Mouse (Mus musculus) limb, embryonic 11.5 days (tissue): ENCODE measurements around the gene Gucd1. TPM values are rescaled to one million over a fixed set of nuclear protein-coding genes. Genes with fewer than 3 reads are reported as not detected.

Experiments
- ATAC-seq: fragments of 200-750 bp; cut with Nextera tagmentation; 2 replicates; pipeline ENCODE4 v1.8.0; 2017; ENCODE audit warnings: low read depth; ENCODE audit not compliant: insufficient number of reproducible peaks, low FRiP score, low TSS enrichment
- DNase-seq: peaks from one replicate; pipeline ENCODE4 v3.0.0-alpha.2; 2015; ENCODE audit warnings: low spot score
- H3K27ac ChIP-seq: fragments of 300-500 bp; sonication (generic); replicated peaks from 2 replicates; pipeline ENCODE4 v1.5.1; 2014; ENCODE audit warnings: low read depth, mild to moderate bottlenecking, low read length
- H3K27me3 ChIP-seq: fragments of 300-500 bp; sonication (generic); 2 replicates; pipeline ENCODE4 v1.6.1; 2014; ENCODE audit warnings: mild to moderate bottlenecking, low read length, mixed read lengths; ENCODE audit not compliant: control insufficient read depth, insufficient read depth
- H3K36me3 ChIP-seq: fragments of 300-500 bp; sonication (generic); 2 replicates; pipeline ENCODE4 v1.6.1; 2014; ENCODE audit warnings: mild to moderate bottlenecking, low read length, moderate library complexity, mixed read lengths; ENCODE audit not compliant: control insufficient read depth, insufficient read depth
- H3K4me1 ChIP-seq: fragments of 300-500 bp; sonication (generic); 2 replicates; pipeline ENCODE4 v1.6.1; 2014; ENCODE audit warnings: low read length, mixed read lengths; ENCODE audit not compliant: control insufficient read depth, insufficient read depth
- H3K4me2 ChIP-seq: fragments of 300-500 bp; sonication (generic); 2 replicates; pipeline ENCODE4 v1.6.1; 2014; ENCODE audit warnings: low read depth, mild to moderate bottlenecking, moderate library complexity; ENCODE audit not compliant: severe bottlenecking
- H3K4me3 ChIP-seq: fragments of 300-500 bp; sonication (generic); 2 replicates; pipeline ENCODE4 v1.5.1; 2014; ENCODE audit warnings: low read depth, low read length
- H3K9ac ChIP-seq: fragments of 300-500 bp; sonication (generic); 2 replicates; pipeline ENCODE4 v1.6.1; 2014; ENCODE audit warnings: mild to moderate bottlenecking, low read length
- H3K9me3 ChIP-seq: fragments of 300-500 bp; sonication (generic); 2 replicates; pipeline ENCODE4 v1.6.1; 2016; ENCODE audit warnings: low read length; ENCODE audit not compliant: control insufficient read depth
- WGBS: fragments of 180-500 bp; shearing (Covaris S2); extraction: QIAGEN DNeasy Blood & Tissue Kit; methylation state at CpG from one replicate; pipeline ENCODE4 v1.1.7; 2014; 5-methylcytosine and 5-hydroxymethylcytosine counted together
- polyA plus RNA-seq: library from polyadenylated mRNA; unstranded; fragments of >200 nt; fragmentation: Nextera tagmentation; extraction: Ambion mirVana; gene quantifications from 2 replicates; pipeline ENCODE4 v1.2.1, GENCODE M21; 2014

The Gucd1 gene
- polyA plus RNA-seq, 1 experiment from 2014 or later: 36.1 TPM

- ATAC-seq (no peak), DNase-seq (no peak)
- H3K4me3 ChIP-seq: no peak overlapping the region
- 87% methylated on average over 7 of the region's 7 CpGs for WGBS
- H3K9ac ChIP-seq: no peak overlapping the region
- no peaks in the 10 kb centered on the region for H3K4me1 ChIP-seq
- H3K36me3 ChIP-seq: no peaks in the 10 kb centered on the region
- no peaks in the 10 kb centered on the region for H3K27me3 ChIP-seq
- H3K4me2 ChIP-seq: no peak overlapping the region
- H3K9me3 ChIP-seq: no peaks in the 10 kb centered on the region
- no peak overlapping the region for H3K27ac ChIP-seq
Observed at GRCm38 (mm10) chr10:75339377-75339776, 178.4 kb downstream of the Gucd1 start.

- Histone ChIP-seq H3K4me2 (no peak overlapping the region), H3K9ac (no peak overlapping the region), H3K27me3 (no peaks in the 10 kb centered on the region), H3K36me3 (no peaks in the 10 kb centered on the region), H3K4me3 (no peak overlapping the region), H3K4me1 (no peaks in the 10 kb centered on the region), H3K9me3 (no peaks in the 10 kb centered on the region), H3K27ac (no peak overlapping the region)
- whole genome bisulfite sequencing: 80% methylated on average over 5 of the region's 5 CpGs
- DNase-seq (no peak), ATAC-seq (no peak)
Observed at GRCm38 (mm10) chr10:75338852-75339251, 178.9 kb downstream of the Gucd1 start.

GRCm38 (mm10) chr10:75337231-75337630 lies 180.5 kb downstream of the Gucd1 start:
- H3K9ac ChIP-seq: no peak overlapping the region
- ATAC-seq: no peak

GRCm38 (mm10) chr10:75335075-75335474 lies 182.7 kb downstream of the Gucd1 start:
- DNase-seq: no peak
- H3K4me2 ChIP-seq: no peak overlapping the region
- no peaks in the 10 kb centered on the region for H3K36me3 ChIP-seq
- no peak overlapping the region for H3K9ac ChIP-seq
- H3K27ac ChIP-seq: no peak overlapping the region
- no peaks in the 10 kb centered on the region for H3K9me3 ChIP-seq
- H3K27me3 ChIP-seq: no peaks in the 10 kb centered on the region
- 82% methylated on average over 6 of the region's 6 CpGs for WGBS
- ATAC-seq: no peak
- no peaks in the 10 kb centered on the region for H3K4me1 ChIP-seq
- H3K4me3 ChIP-seq: no peak overlapping the region

More at GRCm38 (mm10) chr10:75337231-75337630, 180.5 kb downstream of the Gucd1 start:
- no peak overlapping the region for H3K27ac ChIP-seq
- H3K36me3 ChIP-seq: no peaks in the 10 kb centered on the region
- no peaks in the 10 kb centered on the region for H3K4me1 ChIP-seq
- no peak overlapping the region for H3K4me3 ChIP-seq
- no peak for DNase-seq
- H3K9me3 ChIP-seq: no peaks in the 10 kb centered on the region
- H3K27me3 ChIP-seq: no peaks in the 10 kb centered on the region
- 81% methylated on average over 10 of the region's 10 CpGs for WGBS
- H3K4me2 ChIP-seq: no peak overlapping the region

- Histone ChIP-seq H3K9me3 (no peaks in the 10 kb centered on the region), H3K9ac (no peak overlapping the region), H3K4me3 (no peak overlapping the region), H3K4me2 (no peak overlapping the region), H3K27me3 (no peaks in the 10 kb centered on the region), H3K4me1 (no peaks in the 10 kb centered on the region), H3K27ac (no peak overlapping the region), H3K36me3 (no peaks in the 10 kb centered on the region)
- ATAC-seq: no peak
- no peak for DNase-seq
- 75% methylated on average over 7 of the region's 7 CpGs for WGBS
Observed at GRCm38 (mm10) chr10:75334175-75334574, 183.6 kb downstream of the Gucd1 start.

GRCm38 (mm10) chr10:75333176-75333776 lies 184.5 kb downstream of the Gucd1 start:
- 91% methylated on average over 23 of the region's 23 CpGs for WGBS
- no peak for DNase-seq
- Histone ChIP-seq H3K4me3 (no peak overlapping the region), H3K9ac (no peak overlapping the region), H3K4me2 (no peak overlapping the region), H3K27ac (no peak overlapping the region), H3K36me3 (no peaks in the 10 kb centered on the region), H3K9me3 (no peaks in the 10 kb centered on the region), H3K4me1 (no peaks in the 10 kb centered on the region), H3K27me3 (no peaks in the 10 kb centered on the region)
- ATAC-seq: no peak; the same call in 1 of the 2 replicates

GRCm38 (mm10) chr10:75332268-75332667 lies 185.5 kb downstream of the Gucd1 start:
- H3K9ac ChIP-seq: no peak overlapping the region
- DNase-seq: no peak
- no peaks in the 10 kb centered on the region for H3K9me3 ChIP-seq
- H3K4me3 ChIP-seq: no peak overlapping the region
- H3K27me3 ChIP-seq: no peaks in the 10 kb centered on the region
- H3K36me3 ChIP-seq: no peaks in the 10 kb centered on the region
- no peaks in the 10 kb centered on the region for H3K4me1 ChIP-seq
- no peak overlapping the region for H3K4me2 ChIP-seq
- 76% methylated on average over 3 of the region's 3 CpGs for WGBS
- H3K27ac ChIP-seq: no peak overlapping the region
- ATAC-seq: no peak

GRCm38 (mm10) chr10:75328201-75328704 lies 189.5 kb downstream of the Gucd1 start:
- ATAC-seq: no peak
- Histone ChIP-seq H3K4me1 (no peaks in the 10 kb centered on the region), H3K27ac (no peak overlapping the region), H3K36me3 (no peaks in the 10 kb centered on the region), H3K9ac (no peak overlapping the region), H3K4me3 (no peak overlapping the region), H3K9me3 (no peaks in the 10 kb centered on the region), H3K27me3 (no peaks in the 10 kb centered on the region), H3K4me2 (no peak overlapping the region)
- WGBS: 19% methylated on average over 4 of the region's 4 CpGs
- DNase-seq: no peak

- 71% methylated on average over 11 of the region's 11 CpGs for WGBS
- ATAC-seq: no peak
Observed at GRCm38 (mm10) chr10:75327081-75327480, 190.7 kb downstream of the Gucd1 start.

More at GRCm38 (mm10) chr10:75327081-75327480, 190.7 kb downstream of the Gucd1 start:
- no peaks in the 10 kb centered on the region for H3K36me3 ChIP-seq
- H3K9ac ChIP-seq: no peak overlapping the region
- H3K4me2 ChIP-seq: no peak overlapping the region
- no peaks in the 10 kb centered on the region for H3K4me1 ChIP-seq
- H3K9me3 ChIP-seq: no peaks in the 10 kb centered on the region
- H3K27me3 ChIP-seq: no peaks in the 10 kb centered on the region
- H3K4me3 ChIP-seq: no peak overlapping the region
- DNase-seq: no peak
- H3K27ac ChIP-seq: no peak overlapping the region
